Mouse (Mus musculus) adrenal gland, postnatal 4 days (tissue): Measurements from ENCODE around the gene Epb41. TPM values are rescaled to one million over a fixed set of nuclear protein-coding genes. Genes with fewer than 3 reads are reported as not detected.

Experiments used
- DNase-seq, 2 experiments: peaks; one replicate each; pipeline ENCODE4 v3.0.0; 2021 to 2022; ENCODE audit warnings: low spot score in 2 of 2, mixed read lengths in 2 of 2
- total RNA-seq, 2 experiments: library from RNA; stranded (reverse); gene quantifications; 2 replicates each; pipeline ENCODE4 v1.2.3; 2021

Epb41 gene
- total RNA-seq, 2 experiments from 2014 or later, result 67.2 to 91.2 TPM

GRCm38 (mm10) chr4:132048011-132048991, 26.8 kb downstream of the Epb41 start:
- DNase-seq, result peak in 1 of 2 experiments; percentile 16

GRCm38 (mm10) chr4:132043726-132044125, 31.4 kb downstream of the Epb41 start:
- DNase-seq, result no peak

GRCm38 (mm10) chr4:132041471-132042332, 33.4 kb downstream of the Epb41 start:
- DNase-seq, result no peak

GRCm38 (mm10) chr4:132039975-132040645, 35.0 kb downstream of the Epb41 start:
- DNase-seq, result no peak

- DNase-seq, result no peak
Observed at GRCm38 (mm10) chr4:132039521-132039920, 35.6 kb downstream of the Epb41 start.

- DNase-seq, result no peak
Observed at GRCm38 (mm10) chr4:132038809-132039208, 36.3 kb downstream of the Epb41 start.

- no peak for DNase-seq
Observed at GRCm38 (mm10) chr4:132037991-132038390, 37.1 kb downstream of the Epb41 start.

- DNase-seq, result no peak
Observed at GRCm38 (mm10) chr4:132037137-132037536, 38.0 kb downstream of the Epb41 start.

GRCm38 (mm10) chr4:132034242-132034641, 40.9 kb downstream of the Epb41 start:
- DNase-seq, result no peak

GRCm38 (mm10) chr4:132033183-132033582, 41.9 kb downstream of the Epb41 start:
- no peak for DNase-seq

GRCm38 (mm10) chr4:132029851-132030741, 45.0 kb downstream of the Epb41 start:
- DNase-seq, result no peak

- DNase-seq, result no peak
Observed at GRCm38 (mm10) chr4:132027806-132028205, 47.3 kb downstream of the Epb41 start.

GRCm38 (mm10) chr4:132027167-132027566, 48.0 kb downstream of the Epb41 start:
- no peak for DNase-seq

GRCm38 (mm10) chr4:132025738-132026527, 49.2 kb downstream of the Epb41 start:
- DNase-seq, result no peak

- DNase-seq, result no peak
Observed at GRCm38 (mm10) chr4:132025264-132025663, 49.9 kb downstream of the Epb41 start.

GRCm38 (mm10) chr4:132023816-132024215, 51.3 kb downstream of the Epb41 start:
- DNase-seq, result no peak

GRCm38 (mm10) chr4:132022639-132023038, 52.5 kb downstream of the Epb41 start:
- DNase-seq, result no peak

- no peak for DNase-seq
Observed at GRCm38 (mm10) chr4:132021883-132022282, 53.2 kb downstream of the Epb41 start.

- DNase-seq, result no peak
Observed at GRCm38 (mm10) chr4:132018547-132018946, 56.6 kb downstream of the Epb41 start.
